Mouse (Mus musculus): ENCODE data around the gene Wdr53. TPM values are rescaled to one million over a fixed set of nuclear protein-coding genes. Genes with fewer than 3 reads are reported as not detected.

Gene Wdr53
- polyA plus RNA-seq (2014; fragmentation: Illumina TruSeq; extraction: RNeasy Lipid Tissue Mini Kit (QIAGEN cat#74804); ENCODE audit: low read depth, low replicate concordance) = 19.4 TPM

DNA sequence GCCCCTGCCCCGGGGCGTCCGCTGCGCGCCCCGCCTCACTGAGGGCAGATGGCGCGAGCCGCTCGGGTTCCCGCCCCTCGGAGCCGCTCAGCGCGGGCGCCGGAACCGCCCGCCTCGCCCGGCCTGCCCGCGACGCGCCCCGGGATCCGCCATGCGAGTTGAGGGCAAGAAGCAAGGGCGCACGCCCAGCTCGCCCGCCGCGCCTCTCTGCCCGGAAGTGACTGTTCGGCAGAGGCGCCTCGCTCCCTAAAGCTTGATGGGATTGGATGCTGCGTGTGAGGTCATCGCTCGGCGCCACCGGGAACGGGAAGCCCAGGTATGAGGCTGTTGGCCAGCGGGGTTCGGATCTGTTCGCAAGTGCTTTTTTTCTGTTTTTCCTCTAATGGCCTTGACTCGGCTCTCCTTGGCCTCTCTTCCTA lies at the start of gene Wdr53, which contains the start of gene Fbxo45:
TSS of gene Wdr53 (plus strand) at position 276 of the 419 bp plus-strand sequence.
TSS of gene Fbxo45 (minus strand) at position 207 of the 419 bp plus-strand sequence.

DNA sequence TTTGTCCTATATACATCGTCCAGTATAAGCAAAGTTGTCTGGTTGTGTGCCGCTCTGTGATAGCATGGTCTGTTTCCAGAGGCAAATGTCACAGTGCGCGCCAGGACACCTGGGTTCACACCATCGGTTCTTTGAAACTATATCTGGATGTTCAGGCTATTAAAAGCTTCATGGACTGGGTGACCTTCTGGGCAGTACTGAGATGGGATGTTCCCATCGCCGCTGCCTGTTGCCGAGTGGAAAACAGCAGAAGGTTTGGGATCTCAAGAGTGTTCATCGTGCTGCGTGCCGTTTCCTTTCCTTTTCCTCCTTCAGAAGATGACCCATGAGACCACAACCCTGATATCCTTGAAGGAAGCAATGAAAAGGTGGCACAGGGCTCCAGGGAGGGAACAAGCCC lies 24.3 kb downstream of the Wdr53 start, which contains the start of gene Smco1:
TSS of gene Smco1 (plus strand) at position 178 of the 400 bp plus-strand sequence.

DNA sequence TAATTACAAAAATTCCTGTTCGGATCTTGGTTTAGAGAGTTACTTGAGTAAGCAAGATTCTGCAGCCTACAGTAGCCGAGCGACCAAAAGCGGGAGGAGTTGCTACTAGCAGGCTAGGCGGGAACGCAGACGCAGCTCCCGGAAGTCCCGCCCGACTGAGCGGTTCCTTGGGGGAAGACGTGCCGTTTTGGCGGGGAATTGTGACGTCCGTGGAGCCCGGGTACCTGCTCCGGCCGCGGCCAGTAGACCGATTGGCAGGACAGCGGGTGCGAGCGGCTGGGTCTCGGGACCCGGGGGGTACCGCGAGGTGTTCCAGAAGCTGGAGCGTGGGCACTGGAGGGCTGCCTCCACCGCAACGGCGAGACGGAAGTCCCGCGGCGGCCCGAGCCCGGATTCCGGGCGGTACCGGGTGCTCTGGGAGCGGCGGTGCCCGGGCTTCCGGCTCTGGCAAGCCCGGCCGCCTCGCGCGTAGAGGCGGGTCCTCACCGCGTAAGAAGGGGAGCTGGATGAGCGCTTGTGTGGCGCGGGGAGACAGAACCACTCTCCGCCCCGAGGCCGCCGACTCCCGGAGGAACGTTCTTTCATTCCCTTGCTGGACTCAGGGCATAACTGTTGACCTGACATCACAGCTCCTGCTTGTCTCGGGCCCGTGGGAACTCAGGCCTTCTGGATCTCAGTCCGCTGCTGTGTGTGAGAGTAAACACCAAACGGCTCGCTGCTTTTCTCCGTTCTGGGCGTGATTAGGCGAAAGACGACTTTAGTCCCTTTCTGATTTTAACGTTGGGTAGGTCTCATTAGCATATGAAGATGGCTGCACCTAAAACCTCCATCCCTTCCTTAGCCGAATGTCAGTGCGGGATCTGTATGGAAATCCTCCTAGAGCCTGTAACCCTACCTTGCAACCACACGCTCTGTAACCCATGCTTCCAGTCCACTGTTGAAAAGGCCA lies 30.6 kb downstream of the Wdr53 start, which contains the start of gene Rnf168:
TSS of gene Rnf168 (plus strand) at position 152 of the 949 bp plus-strand sequence.

Other genes starting within 250 kb of the Wdr53 start
- 14.8 TPM for gene Senp5, start 243.9 kb upstream of the Wdr53 start, polyA plus RNA-seq (2014; fragmentation: Illumina TruSeq; extraction: RNeasy Lipid Tissue Mini Kit (QIAGEN cat#74804); ENCODE audit: low read depth, low replicate concordance)
- 35.3 TPM for gene Pak2, start 167.9 kb upstream of the Wdr53 start, polyA plus RNA-seq (2014; fragmentation: Illumina TruSeq; extraction: RNeasy Lipid Tissue Mini Kit (QIAGEN cat#74804); ENCODE audit: low read depth, low replicate concordance)
- gene Pigx, start 147.5 kb upstream of the Wdr53 start, polyA plus RNA-seq (2014; fragmentation: Illumina TruSeq; extraction: RNeasy Lipid Tissue Mini Kit (QIAGEN cat#74804); ENCODE audit: low read depth, low replicate concordance) = 35.9 TPM
- 15.2 TPM for gene Cep19, start 147.4 kb upstream of the Wdr53 start, polyA plus RNA-seq (2014; fragmentation: Illumina TruSeq; extraction: RNeasy Lipid Tissue Mini Kit (QIAGEN cat#74804); ENCODE audit: low read depth, low replicate concordance)
- gene Nrros, start 81.6 kb upstream of the Wdr53 start, polyA plus RNA-seq (2014; fragmentation: Illumina TruSeq; extraction: RNeasy Lipid Tissue Mini Kit (QIAGEN cat#74804); ENCODE audit: low read depth, low replicate concordance) = 15.2 TPM
- not detected for gene Bex6, start 67.4 kb upstream of the Wdr53 start, polyA plus RNA-seq (2014; fragmentation: Illumina TruSeq; extraction: RNeasy Lipid Tissue Mini Kit (QIAGEN cat#74804); ENCODE audit: low read depth, low replicate concordance)
- 26.0 TPM for gene Fbxo45, start 69 bp upstream of the Wdr53 start, polyA plus RNA-seq (2014; fragmentation: Illumina TruSeq; extraction: RNeasy Lipid Tissue Mini Kit (QIAGEN cat#74804); ENCODE audit: low read depth, low replicate concordance)
- gene Smco1, start 24.2 kb downstream of the Wdr53 start, polyA plus RNA-seq (2014; fragmentation: Illumina TruSeq; extraction: RNeasy Lipid Tissue Mini Kit (QIAGEN cat#74804); ENCODE audit: low read depth, low replicate concordance) = not detected
- 11.2 TPM for gene Rnf168, start 30.2 kb downstream of the Wdr53 start, polyA plus RNA-seq (2014; fragmentation: Illumina TruSeq; extraction: RNeasy Lipid Tissue Mini Kit (QIAGEN cat#74804); ENCODE audit: low read depth, low replicate concordance)
- gene Ubxn7, start 85.0 kb downstream of the Wdr53 start, polyA plus RNA-seq (2014; fragmentation: Illumina TruSeq; extraction: RNeasy Lipid Tissue Mini Kit (QIAGEN cat#74804); ENCODE audit: low read depth, low replicate concordance) = 9.5 TPM
- 0.83 TPM for gene Tm4sf19, start 153.3 kb downstream of the Wdr53 start, polyA plus RNA-seq (2014; fragmentation: Illumina TruSeq; extraction: RNeasy Lipid Tissue Mini Kit (QIAGEN cat#74804); ENCODE audit: low read depth, low replicate concordance)
- gene Tctex1d2, start 172.5 kb downstream of the Wdr53 start, polyA plus RNA-seq (2014; fragmentation: Illumina TruSeq; extraction: RNeasy Lipid Tissue Mini Kit (QIAGEN cat#74804); ENCODE audit: low read depth, low replicate concordance) = 26.9 TPM
- gene Pcyt1a, start 183.7 kb downstream of the Wdr53 start, polyA plus RNA-seq (2014; fragmentation: Illumina TruSeq; extraction: RNeasy Lipid Tissue Mini Kit (QIAGEN cat#74804); ENCODE audit: low read depth, low replicate concordance) = 27.3 TPM
- gene Slc51a, start 240.7 kb downstream of the Wdr53 start, polyA plus RNA-seq (2014; fragmentation: Illumina TruSeq; extraction: RNeasy Lipid Tissue Mini Kit (QIAGEN cat#74804); ENCODE audit: low read depth, low replicate concordance) = not detected
- 1.6 TPM for gene Zdhhc19, start 249.0 kb downstream of the Wdr53 start, polyA plus RNA-seq (2014; fragmentation: Illumina TruSeq; extraction: RNeasy Lipid Tissue Mini Kit (QIAGEN cat#74804); ENCODE audit: low read depth, low replicate concordance)